Mouse (Mus musculus) heart, postnatal 0 days (tissue): ENCODE results near the gene Zic2. TPM values are rescaled to one million over a fixed set of nuclear protein-coding genes. Genes with fewer than 3 reads are reported as not detected.

Experiments
- ATAC-seq: fragments of 200-750 bp; cut with Nextera tagmentation; 2 replicates; pipeline ENCODE4 v1.8.0; 2017; ENCODE audit warnings: low read depth, moderate number of reproducible peaks, moderate library complexity; ENCODE audit not compliant: insufficient read depth
- DNase-seq: peaks from one replicate; pipeline ENCODE4 v3.0.0-alpha.2; 2016; ENCODE audit warnings: low spot score
- H3K27ac ChIP-seq: fragments of 300-500 bp; sonication (generic); 2 replicates; pipeline ENCODE4 v1.5.1; 2014; ENCODE audit warnings: low read depth, mild to moderate bottlenecking
- H3K27me3 ChIP-seq: fragments of 300-500 bp; sonication (generic); 2 replicates; pipeline ENCODE4 v1.6.1; 2014; ENCODE audit warnings: low read length, mixed read lengths; ENCODE audit not compliant: control insufficient read depth, insufficient read depth
- H3K36me3 ChIP-seq: fragments of 300-500 bp; sonication (generic); replicated peaks from 2 replicates; pipeline ENCODE4 v1.6.1; 2014; ENCODE audit warnings: low read length, mixed read lengths; ENCODE audit not compliant: control insufficient read depth, insufficient read depth
- H3K4me1 ChIP-seq: fragments of 300-500 bp; sonication (generic); 2 replicates; pipeline ENCODE4 v1.6.1; 2014; ENCODE audit warnings: antibody characterized with exemption; ENCODE audit not compliant: control insufficient read depth, insufficient read depth
- H3K4me2 ChIP-seq: fragments of 300-500 bp; sonication (generic); 2 replicates; pipeline ENCODE4 v1.6.1; 2014; ENCODE audit warnings: low read depth, mild to moderate bottlenecking, low read length, moderate library complexity
- H3K4me3 ChIP-seq: fragments of 300-500 bp; sonication (generic); 2 replicates; pipeline ENCODE4 v1.5.1; 2014; ENCODE audit warnings: low read depth, low read length
- H3K9ac ChIP-seq: fragments of 300-500 bp; sonication (generic); replicated peaks from 2 replicates; pipeline ENCODE4 v1.6.1; 2014; ENCODE audit warnings: low read depth, low read length, mixed read lengths
- H3K9me3 ChIP-seq: fragments of 300-500 bp; sonication (generic); replicated peaks from 2 replicates; pipeline ENCODE4 v1.6.1; 2016; ENCODE audit warnings: low read length; ENCODE audit not compliant: control insufficient read depth
- CTCF ChIP-seq: IDR thresholded peaks from 2 replicates; pipeline ENCODE4 v1.5.1; 2016; ENCODE audit warnings: antibody characterized with exemption, control low read depth, low read depth
- EP300 ChIP-seq: IDR thresholded peaks from 2 replicates; pipeline ENCODE4 v1.6.1; 2016; ENCODE audit warnings: antibody characterized with exemption, low read depth
- WGBS: fragments of 180-500 bp; shearing (Covaris S2); extraction: QIAGEN DNeasy Blood & Tissue Kit; methylation state at CpG from one replicate; pipeline ENCODE4 v1.1.7; 2014; 5-methylcytosine and 5-hydroxymethylcytosine counted together
- polyA plus RNA-seq: library from polyadenylated mRNA; unstranded; fragments of >200 nt; fragmentation: Nextera tagmentation; extraction: Ambion mirVana; gene quantifications from 2 replicates; pipeline ENCODE4 v1.2.1, GENCODE M21; 2015
- total RNA-seq: library from RNA; depleted of rRNA; stranded (reverse); fragments of >200 nt; gene quantifications from 2 replicates; pipeline ENCODE4 v1.2.3, GENCODE M21; 2014; ENCODE audit warnings: low replicate concordance

Zic2 gene
- total and polyA plus RNA-seq, 2 experiments from 2014 or later, result not detected

- H3K4me3 ChIP-seq, result no peak overlapping the region
- DNase-seq (no peak), ATAC-seq (no peak)
- H3K4me1 ChIP-seq, result no peaks in the 10 kb centered on the region
- no peak overlapping the region for H3K9ac ChIP-seq
- TF ChIP-seq EP300 (no peak), CTCF (no peak)
- no peak overlapping the region for H3K4me2 ChIP-seq
- peaks cover 95% of the 10 kb centered on the region for H3K27me3 ChIP-seq
- H3K27ac ChIP-seq, result no peak overlapping the region
- no peaks in the 10 kb centered on the region for H3K36me3 ChIP-seq
- 4% methylated on average over 24 of the region's 24 CpGs for WGBS
- no peaks in the 10 kb centered on the region for H3K9me3 ChIP-seq
Observed at GRCm38 (mm10) chr14:122484844-122485551, 9.8 kb downstream of the Zic2 start.

GRCm38 (mm10) chr14:122485635-122486181 lies 10.5 kb downstream of the Zic2 start:
- H3K36me3 ChIP-seq, result no peaks in the 10 kb centered on the region
- no peak for DNase-seq
- 6% methylated on average over 12 of the region's 12 CpGs for WGBS
- no peak overlapping the region for H3K27ac ChIP-seq
- H3K4me1 ChIP-seq, result no peaks in the 10 kb centered on the region
- H3K9ac ChIP-seq, result no peak overlapping the region
- H3K9me3 ChIP-seq, result no peaks in the 10 kb centered on the region
- ATAC-seq, result no peak
- H3K27me3 ChIP-seq, result peaks cover 95% of the 10 kb centered on the region
- no peak overlapping the region for H3K4me2 ChIP-seq
- H3K4me3 ChIP-seq, result no peak overlapping the region
- TF ChIP-seq CTCF (no peak), EP300 (no peak)

- Histone ChIP-seq H3K4me1 (no peaks in the 10 kb centered on the region), H3K4me2 (no peak overlapping the region), H3K9ac (no peak overlapping the region), H3K4me3 (no peak overlapping the region), H3K9me3 (no peaks in the 10 kb centered on the region), H3K27me3 (peaks cover 95% of the 10 kb centered on the region), H3K36me3 (no peaks in the 10 kb centered on the region), H3K27ac (no peak overlapping the region)
- ATAC-seq, result no peak
- no peak for DNase-seq
- TF ChIP-seq EP300 (no peak), CTCF (no peak)
- 7% methylated on average over 1 of the region's 1 CpGs for WGBS
Observed at GRCm38 (mm10) chr14:122486611-122487010, 11.4 kb downstream of the Zic2 start.

- TF ChIP-seq CTCF (no peak), EP300 (no peak)
Observed at GRCm38 (mm10) chr14:122487366-122487765, 12.1 kb downstream of the Zic2 start.

GRCm38 (mm10) chr14:122489041-122489440 lies 13.8 kb downstream of the Zic2 start:
- H3K36me3 ChIP-seq, result no peaks in the 10 kb centered on the region
- 0 out of 2 replicates have a peak, but pooled peaks cover 4% of the 10 kb centered on the region for H3K9me3 ChIP-seq
- WGBS, result under 1% methylated on average over 5 of the region's 5 CpGs
- no peak overlapping the region for H3K4me2 ChIP-seq
- H3K4me3 ChIP-seq, result no peak overlapping the region
- TF ChIP-seq CTCF (no peak), EP300 (no peak)
- H3K27ac ChIP-seq, result no peak overlapping the region
- DNase-seq (no peak), ATAC-seq (no peak)
- H3K27me3 ChIP-seq, result peaks cover 91% of the 10 kb centered on the region
- H3K4me1 ChIP-seq, result no peaks in the 10 kb centered on the region
- no peak overlapping the region for H3K9ac ChIP-seq

More at GRCm38 (mm10) chr14:122487366-122487765, 12.1 kb downstream of the Zic2 start:
- Histone ChIP-seq H3K9ac (no peak overlapping the region), H3K36me3 (no peaks in the 10 kb centered on the region), H3K4me1 (no peaks in the 10 kb centered on the region), H3K4me3 (no peak overlapping the region), H3K4me2 (no peak overlapping the region), H3K27ac (no peak overlapping the region), H3K9me3 (no peaks in the 10 kb centered on the region), H3K27me3 (peaks cover 91% of the 10 kb centered on the region)
- no peak for DNase-seq
- 5% methylated on average over 5 of the region's 5 CpGs for WGBS
- no peak for ATAC-seq
